Mouse (Mus musculus): ENCODE results near the gene Nid2. TPM values are rescaled to one million over a fixed set of nuclear protein-coding genes. Genes with fewer than 3 reads are reported as not detected.

Nid2 gene
- polyA plus RNA-seq, 1 experiment = 10.5 TPM

DNA sequence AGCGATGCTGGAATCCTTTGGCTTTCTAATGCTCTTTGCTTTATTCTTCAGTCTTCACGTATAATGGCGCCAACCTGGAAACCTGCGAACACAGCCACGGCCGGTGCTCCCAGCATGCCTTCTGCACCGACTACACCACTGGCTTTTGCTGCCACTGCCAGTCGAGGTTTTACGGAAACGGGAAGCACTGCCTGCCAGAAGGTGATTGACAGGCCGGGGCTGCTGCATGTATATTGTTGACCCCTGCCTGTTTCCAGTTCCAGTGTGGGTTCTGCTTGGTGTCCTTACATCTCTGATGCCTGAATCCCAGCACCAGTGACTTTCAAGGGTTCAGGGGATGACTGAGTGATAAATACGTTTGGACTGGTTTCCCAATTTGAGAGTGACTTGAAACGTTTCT is 26.9 kb downstream of the Nid2 start:
- Histone ChIP-seq H3K36me3 (ENCODE audit: control insufficient read depth, insufficient read depth, low read length) (no peaks in the 10 kb centered on the region), H3K27me3 (ENCODE audit: control insufficient read depth, insufficient read depth, low read length) (no peaks in the 10 kb centered on the region), H3K27ac (ENCODE audit: insufficient read depth, low read depth, low read length) (no peak overlapping the region), H3K4me3 (ENCODE audit: low read depth, low read length) (no peak overlapping the region), H3K4me1 (ENCODE audit: control insufficient read depth, insufficient read depth, insufficient read length, low read length) (peaks cover 6% of the 10 kb centered on the region; the same call in 1 of the 2 replicates)
- WGBS = 90% methylated on average over 13 of the region's 13 CpGs
- TF ChIP-seq POLR2A (IDR thresholded peaks at IDR 0.05; ENCODE audit: low read depth, low read length) (no peak), CTCF (IDR thresholded peaks at IDR 0.05; ENCODE audit: extremely low read depth, insufficient read length, insufficient replicate concordance, low read depth, low read length) (no peak)

DNA sequence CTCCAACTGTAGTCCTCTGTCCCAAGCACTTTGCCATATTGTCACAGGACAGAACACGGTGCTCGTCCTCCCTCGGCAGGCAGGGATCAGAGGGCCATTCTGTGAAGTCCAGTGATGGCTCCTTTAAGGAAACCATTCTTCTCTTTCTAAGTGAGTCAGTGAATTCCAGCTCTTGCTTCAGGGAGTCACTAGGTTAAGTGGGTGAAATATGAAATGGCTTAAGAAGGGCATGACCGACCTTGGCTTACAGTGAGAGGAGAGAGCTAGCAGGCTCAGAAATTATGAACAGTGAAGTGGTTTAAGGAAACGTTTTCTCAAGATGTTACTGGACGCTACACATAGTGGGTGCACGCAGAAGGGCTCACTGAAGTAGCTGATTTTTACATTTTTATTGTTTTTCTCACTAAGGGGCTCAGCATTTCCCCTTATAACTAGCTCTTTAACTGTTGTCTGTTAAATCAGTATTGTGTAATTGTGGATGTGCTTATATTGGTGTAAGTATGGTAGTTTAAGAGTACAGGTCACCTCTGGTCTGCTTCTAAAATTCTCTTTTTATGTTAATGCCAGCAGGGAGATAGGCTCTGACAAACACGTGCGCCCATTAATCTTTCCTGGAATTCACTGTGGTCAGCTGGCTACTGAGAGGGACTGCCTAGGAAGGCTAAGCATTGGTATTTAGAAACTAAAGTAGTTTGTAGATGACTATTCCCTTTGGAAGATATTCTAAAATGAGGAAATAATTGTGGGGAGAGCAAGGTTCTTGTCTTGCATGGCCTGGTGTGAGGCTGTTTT is 34.9 kb downstream of the Nid2 start:
- WGBS = 86% methylated on average over 9 of the region's 9 CpGs
- no peaks in the 10 kb centered on the region for H3K4me1 ChIP-seq (ENCODE audit: control insufficient read depth, insufficient read depth, insufficient read length, low read length)
- H3K27ac ChIP-seq (ENCODE audit: insufficient read depth, low read depth, low read length) = no peak overlapping the region
- H3K27me3 ChIP-seq (ENCODE audit: control insufficient read depth, insufficient read depth, low read length) = no peaks in the 10 kb centered on the region
- no peak for TF ChIP-seq POLR2A (IDR thresholded peaks at IDR 0.05; ENCODE audit: low read depth, low read length)
- TF ChIP-seq CTCF (IDR thresholded peaks at IDR 0.05; ENCODE audit: extremely low read depth, insufficient read length, insufficient replicate concordance, low read depth, low read length) = no peak
- no peak overlapping the region for H3K4me3 ChIP-seq (ENCODE audit: low read depth, low read length)
- no peaks in the 10 kb centered on the region for H3K36me3 ChIP-seq (ENCODE audit: control insufficient read depth, insufficient read depth, low read length)

DNA sequence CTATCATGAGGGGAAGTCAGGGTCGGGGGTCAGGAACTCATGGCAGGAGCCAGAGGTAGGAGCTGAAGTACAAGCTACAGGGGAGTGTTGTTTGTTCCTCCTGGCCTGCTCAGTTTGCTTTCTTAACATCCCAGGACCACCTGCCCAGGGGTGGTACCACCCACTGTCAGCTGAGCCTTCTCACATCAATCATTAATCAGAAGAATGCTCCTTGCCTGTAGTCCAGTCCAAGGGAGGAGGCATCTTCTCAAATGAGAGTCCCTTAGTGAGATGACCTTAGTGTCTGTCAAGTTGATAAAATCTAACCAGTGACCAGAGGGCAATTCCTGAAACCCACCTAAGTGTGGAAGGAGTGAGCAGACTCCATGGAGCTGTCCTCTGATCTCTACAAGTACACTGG is 37.4 kb downstream of the Nid2 start:
- H3K36me3 ChIP-seq (ENCODE audit: control insufficient read depth, insufficient read depth, low read length) = peaks cover 2% of the 10 kb centered on the region; the same call in 1 of the 2 replicates
- WGBS = 38% methylated on average over 1 of the region's 1 CpGs
- H3K4me3 ChIP-seq (ENCODE audit: low read depth, low read length) = no peak overlapping the region
- no peaks in the 10 kb centered on the region for H3K4me1 ChIP-seq (ENCODE audit: control insufficient read depth, insufficient read depth, insufficient read length, low read length)
- no peaks in the 10 kb centered on the region for H3K27me3 ChIP-seq (ENCODE audit: control insufficient read depth, insufficient read depth, low read length)
- TF ChIP-seq CTCF (IDR thresholded peaks at IDR 0.05; ENCODE audit: extremely low read depth, insufficient read length, insufficient replicate concordance, low read depth, low read length) = no peak
- no peak overlapping the region for H3K27ac ChIP-seq (ENCODE audit: insufficient read depth, low read depth, low read length)

DNA sequence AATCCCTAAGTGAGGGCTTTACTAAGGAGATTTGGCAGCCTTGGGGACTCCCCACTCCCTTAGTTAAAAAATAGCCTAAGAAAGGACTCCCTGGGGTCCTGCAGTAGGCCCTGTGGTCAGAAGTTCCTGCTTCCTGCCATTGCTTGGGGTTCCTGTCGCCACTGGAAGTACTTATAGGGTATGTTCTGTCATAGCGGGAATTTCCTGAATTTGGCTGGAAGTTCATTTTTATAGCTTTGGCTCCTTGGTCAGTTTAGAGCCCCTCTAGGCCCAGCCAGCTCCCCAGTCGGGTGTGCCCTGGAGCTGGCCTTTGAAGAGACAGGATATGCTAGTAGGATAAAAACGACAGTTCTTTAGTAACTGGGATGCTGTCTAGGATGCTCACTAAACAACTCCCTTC is 43.8 kb downstream of the Nid2 start:
- TF ChIP-seq POLR2A (IDR thresholded peaks at IDR 0.05; ENCODE audit: low read depth, low read length) = no peak
- TF ChIP-seq CTCF (IDR thresholded peaks at IDR 0.05; ENCODE audit: extremely low read depth, insufficient read length, insufficient replicate concordance, low read depth, low read length) = no peak
- no peaks in the 10 kb centered on the region for H3K27me3 ChIP-seq (ENCODE audit: control insufficient read depth, insufficient read depth, low read length)
- H3K27ac ChIP-seq (ENCODE audit: insufficient read depth, low read depth, low read length) = no peak overlapping the region
- peaks cover 2% of the 10 kb centered on the region; the same call in 1 of the 2 replicates for H3K36me3 ChIP-seq (ENCODE audit: control insufficient read depth, insufficient read depth, low read length)
- H3K4me1 ChIP-seq (ENCODE audit: control insufficient read depth, insufficient read depth, insufficient read length, low read length) = no peaks in the 10 kb centered on the region
- H3K4me3 ChIP-seq (ENCODE audit: low read depth, low read length) = no peak overlapping the region
- WGBS = 68% methylated on average over 4 of the region's 4 CpGs

DNA sequence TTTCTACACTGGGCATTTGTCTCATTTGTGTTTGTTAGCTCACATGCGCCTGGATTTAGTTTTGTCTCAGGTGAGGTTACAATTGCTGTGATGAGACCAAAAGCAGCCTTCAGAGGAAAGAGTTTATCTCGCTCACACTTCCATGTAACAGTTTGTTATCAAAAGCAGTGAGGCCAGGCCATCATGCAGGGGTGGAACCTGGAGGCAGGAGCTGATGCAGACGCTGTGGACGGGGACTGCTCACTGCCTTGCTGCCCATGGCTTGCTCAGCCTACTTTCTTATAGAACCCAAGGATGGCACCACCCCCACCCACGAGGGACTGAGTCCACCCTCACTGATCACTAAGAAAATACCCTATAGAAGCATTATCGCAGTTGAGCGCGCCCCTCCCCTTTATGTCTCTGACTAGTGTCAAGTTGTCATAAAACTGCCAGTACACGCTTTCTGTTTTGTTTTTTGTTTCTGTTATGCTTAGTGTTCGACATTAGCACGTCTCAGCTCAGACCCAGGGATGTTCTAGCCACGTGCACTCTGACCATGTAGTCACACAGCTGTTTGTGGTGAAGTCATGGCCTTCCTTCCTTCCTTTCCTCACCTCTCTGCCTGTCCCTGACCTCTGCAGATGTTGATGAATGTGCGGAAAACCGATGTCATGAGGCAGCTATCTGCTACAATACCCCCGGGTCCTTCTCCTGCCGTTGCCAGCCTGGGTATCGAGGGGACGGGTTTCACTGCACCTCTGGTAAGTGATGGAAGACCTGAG is 45.7 kb downstream of the Nid2 start:
- H3K4me3 ChIP-seq (ENCODE audit: low read depth, low read length) = no peak overlapping the region
- 71% methylated on average over 18 of the region's 18 CpGs for WGBS

DNA sequence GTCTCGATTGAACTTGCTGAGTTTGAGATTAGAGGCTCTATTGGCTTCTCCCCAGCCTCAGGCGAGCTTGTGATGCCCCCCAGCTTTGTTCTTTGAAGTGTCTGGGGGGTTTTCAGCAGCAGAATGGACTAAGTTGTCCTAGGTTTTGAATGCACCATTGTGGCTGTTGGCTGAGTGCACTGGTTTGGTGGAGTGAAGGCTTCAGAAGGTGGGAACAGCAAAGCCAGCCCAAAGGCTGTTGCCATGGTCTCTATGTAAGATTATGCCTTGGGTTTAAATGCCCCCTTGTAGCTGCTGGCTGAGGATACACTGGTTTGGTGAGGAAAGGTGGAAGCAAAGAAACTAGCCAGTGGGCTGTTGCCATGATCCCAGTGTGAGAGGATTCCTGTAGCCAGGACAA is 49.4 kb downstream of the Nid2 start:
- H3K27ac ChIP-seq (ENCODE audit: insufficient read depth, low read depth, low read length) = no peak overlapping the region
- H3K4me3 ChIP-seq (ENCODE audit: low read depth, low read length) = no peak overlapping the region
- 53% methylated on average over 2 of the region's 2 CpGs for WGBS
- H3K4me1 ChIP-seq (ENCODE audit: control insufficient read depth, insufficient read depth, insufficient read length, low read length) = no peaks in the 10 kb centered on the region
- TF ChIP-seq POLR2A (IDR thresholded peaks at IDR 0.05; ENCODE audit: low read depth, low read length) = no peak
- no peak for TF ChIP-seq CTCF (IDR thresholded peaks at IDR 0.05; ENCODE audit: extremely low read depth, insufficient read length, insufficient replicate concordance, low read depth, low read length)
- no peaks in the 10 kb centered on the region for H3K36me3 ChIP-seq (ENCODE audit: control insufficient read depth, insufficient read depth, low read length)
- H3K27me3 ChIP-seq (ENCODE audit: control insufficient read depth, insufficient read depth, low read length) = no peaks in the 10 kb centered on the region

More for the DNA sequence above, 45.7 kb downstream of the Nid2 start:
- TF ChIP-seq POLR2A (IDR thresholded peaks at IDR 0.05; ENCODE audit: low read depth, low read length) (no peak), CTCF (IDR thresholded peaks at IDR 0.05; ENCODE audit: extremely low read depth, insufficient read length, insufficient replicate concordance, low read depth, low read length) (no peak)
- H3K27me3 ChIP-seq (ENCODE audit: control insufficient read depth, insufficient read depth, low read length) = no peaks in the 10 kb centered on the region
- no peak overlapping the region for H3K27ac ChIP-seq (ENCODE audit: insufficient read depth, low read depth, low read length)
- H3K4me1 ChIP-seq (ENCODE audit: control insufficient read depth, insufficient read depth, insufficient read length, low read length) = no peaks in the 10 kb centered on the region
- H3K36me3 ChIP-seq (ENCODE audit: control insufficient read depth, insufficient read depth, low read length) = no peaks in the 10 kb centered on the region

Data from small intestine, adult 2 months (tissue).